Mouse (Mus musculus) liver, postnatal 0 days (tissue): ENCODE measurements around the gene Tfap2c. TPM values are rescaled to one million over a fixed set of nuclear protein-coding genes. Genes with fewer than 3 reads are reported as not detected.

Experiments used
- ATAC-seq: fragments of 200-750 bp; cut with Nextera tagmentation; 2 replicates; pipeline ENCODE4 v1.8.0; 2017; ENCODE audit warnings: mild to moderate bottlenecking, moderate library complexity
- DNase-seq: peaks from one replicate; pipeline ENCODE4 v3.0.0-alpha.2; 2016
- H3K27ac ChIP-seq: fragments of 300-500 bp; sonication (generic); 2 replicates; pipeline ENCODE4 v1.5.1; 2014; ENCODE audit warnings: antibody characterized with exemption, moderate library complexity, mild to moderate bottlenecking, low read depth
- H3K27me3 ChIP-seq: fragments of 300-500 bp; sonication (generic); 2 replicates; pipeline ENCODE4 v1.6.1; 2014; ENCODE audit warnings: low read length, control low read depth, mixed read lengths; ENCODE audit not compliant: insufficient read depth
- H3K36me3 ChIP-seq: fragments of 300-500 bp; sonication (generic); replicated peaks from 2 replicates; pipeline ENCODE4 v1.6.1; 2014; ENCODE audit warnings: mild to moderate bottlenecking, control low read depth, low read length, moderate library complexity, mixed read lengths; ENCODE audit not compliant: insufficient read depth
- H3K4me1 ChIP-seq: fragments of 300-500 bp; sonication (generic); 2 replicates; pipeline ENCODE4 v1.6.1; 2014; ENCODE audit warnings: antibody characterized with exemption, mild to moderate bottlenecking, control low read depth; ENCODE audit not compliant: insufficient read depth
- H3K4me2 ChIP-seq: fragments of 300-500 bp; sonication (generic); 2 replicates; pipeline ENCODE4 v1.6.1; 2014; ENCODE audit warnings: low read depth, mild to moderate bottlenecking, low read length, moderate library complexity, mixed read lengths
- H3K4me3 ChIP-seq: fragments of 300-500 bp; sonication (generic); 2 replicates; pipeline ENCODE4 v1.5.1; 2014; ENCODE audit warnings: low read depth, low read length
- H3K9ac ChIP-seq: fragments of 300-500 bp; sonication (generic); replicated peaks from 2 replicates; pipeline ENCODE4 v1.6.1; 2014; ENCODE audit warnings: mild to moderate bottlenecking, moderate library complexity
- H3K9me3 ChIP-seq: fragments of 300-500 bp; sonication (generic); 2 replicates; pipeline ENCODE4 v1.6.1; 2016; ENCODE audit warnings: mild to moderate bottlenecking, control low read depth, low read length, mixed read lengths
- CTCF ChIP-seq: sonication (generic); IDR thresholded peaks from 2 replicates; pipeline ENCODE4 v1.5.1; 2016; ENCODE audit warnings: antibody characterized with exemption, low read depth
- EP300 ChIP-seq: IDR thresholded peaks from 2 replicates; pipeline ENCODE4 v1.6.1; 2016; ENCODE audit warnings: antibody characterized with exemption, low read depth, mild to moderate bottlenecking
- WGBS: fragments of 180-500 bp; shearing (Covaris S2); extraction: QIAGEN DNeasy Blood & Tissue Kit; methylation state at CpG from one replicate; pipeline ENCODE4 v1.1.7; 2014; ENCODE audit not compliant: insufficient replicate concordance; 5-methylcytosine and 5-hydroxymethylcytosine counted together
- polyA plus RNA-seq: library from polyadenylated mRNA; unstranded; fragments of >200 nt; fragmentation: Nextera tagmentation; extraction: Ambion mirVana; gene quantifications from 2 replicates; pipeline ENCODE4 v1.2.1, GENCODE M21; 2015

Tfap2c gene
- polyA plus RNA-seq, 1 experiment from 2014 or later = not detected

- ATAC-seq (no peak), DNase-seq (no peak)
- WGBS = 11% methylated on average over 6 of the region's 6 CpGs
- no peaks in the 10 kb centered on the region for H3K36me3 ChIP-seq
- H3K4me3 ChIP-seq = no peak overlapping the region
- H3K9ac ChIP-seq = no peak overlapping the region
- TF ChIP-seq CTCF = no peak
- TF ChIP-seq EP300 = no peak
- peaks cover 60% of the 10 kb centered on the region for H3K27me3 ChIP-seq
- peaks cover 2% of the 10 kb centered on the region for H3K9me3 ChIP-seq
- no peak overlapping the region for H3K4me2 ChIP-seq
- peaks cover 5% of the 10 kb centered on the region; the same call in 1 of the 2 replicates for H3K4me1 ChIP-seq
- no peak overlapping the region for H3K27ac ChIP-seq
Observed at GRCm38 (mm10) chr2:172544601-172545127, 4.7 kb upstream of the Tfap2c start.

- no peak overlapping the region for H3K4me2 ChIP-seq
- TF ChIP-seq EP300 = no peak
- TF ChIP-seq CTCF = no peak
- no peaks in the 10 kb centered on the region; the same call in 1 of the 2 replicates for H3K9me3 ChIP-seq
- H3K36me3 ChIP-seq = no peaks in the 10 kb centered on the region
- 7% methylated on average over 35 of the region's 35 CpGs for WGBS
- DNase-seq (no peak), ATAC-seq (no peak)
- H3K9ac ChIP-seq = no peak overlapping the region
- no peak overlapping the region for H3K4me3 ChIP-seq
- H3K4me1 ChIP-seq = peaks cover 7% of the 10 kb centered on the region; the same call in 1 of the 2 replicates
- no peak overlapping the region for H3K27ac ChIP-seq
- peaks cover 70% of the 10 kb centered on the region for H3K27me3 ChIP-seq
Observed at GRCm38 (mm10) chr2:172545592-172546235, 3.7 kb upstream of the Tfap2c start.

GRCm38 (mm10) chr2:172546551-172546950 is 2.8 kb upstream of the Tfap2c start:
- no peak overlapping the region for H3K9ac ChIP-seq
- DNase-seq = no peak
- 15% methylated on average over 16 of the region's 16 CpGs for WGBS
- peaks cover 79% of the 10 kb centered on the region for H3K27me3 ChIP-seq
- no peak for TF ChIP-seq EP300
- no peak for TF ChIP-seq CTCF
- no peak overlapping the region for H3K27ac ChIP-seq
- H3K9me3 ChIP-seq = no peaks in the 10 kb centered on the region
- no peaks in the 10 kb centered on the region for H3K36me3 ChIP-seq
- no peak overlapping the region for H3K4me3 ChIP-seq
- peaks cover 10% of the 10 kb centered on the region; the same call in 1 of the 2 replicates for H3K4me1 ChIP-seq
- ATAC-seq = no peak
- H3K4me2 ChIP-seq = no peak overlapping the region

DNA sequence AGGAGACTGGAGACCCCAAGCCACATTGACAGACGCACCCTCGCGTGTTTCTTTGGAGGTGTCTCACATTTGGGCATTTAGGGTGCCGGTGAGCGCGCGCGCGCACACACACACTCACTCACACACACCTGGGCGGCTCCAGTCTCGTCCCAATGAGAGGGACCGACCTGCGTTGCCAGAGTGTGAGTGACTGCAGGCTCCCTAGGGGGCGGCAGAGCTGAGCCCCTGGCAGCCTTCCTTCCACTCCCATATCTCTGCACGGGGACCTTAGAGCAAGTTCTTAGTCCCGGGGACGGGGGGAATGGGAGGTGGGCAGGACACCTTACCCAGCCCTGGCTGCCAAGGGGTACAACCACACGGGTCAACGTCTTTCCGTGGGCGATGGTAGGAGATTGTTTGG is 2.3 kb upstream of the Tfap2c start:
- Histone ChIP-seq H3K36me3 (no peaks in the 10 kb centered on the region), H3K9me3 (no peaks in the 10 kb centered on the region), H3K9ac (no peak overlapping the region), H3K4me3 (no peak overlapping the region), H3K27me3 (peaks cover 84% of the 10 kb centered on the region), H3K4me1 (peaks cover 10% of the 10 kb centered on the region; the same call in 1 of the 2 replicates), H3K27ac (no peak overlapping the region), H3K4me2 (no peak overlapping the region)
- no peak for ATAC-seq
- DNase-seq = peak; percentile 36
- TF ChIP-seq CTCF = peak; percentile 58
- no peak for TF ChIP-seq EP300
- WGBS = 1% methylated on average over 21 of the region's 21 CpGs

- 4% methylated on average over 27 of the region's 27 CpGs for WGBS
- H3K4me3 ChIP-seq = no peak overlapping the region
- H3K4me1 ChIP-seq = peaks cover 10% of the 10 kb centered on the region; the same call in 1 of the 2 replicates
- TF ChIP-seq EP300 (no peak), CTCF (no peak)
- ATAC-seq (no peak), DNase-seq (no peak)
- H3K4me2 ChIP-seq = no peak overlapping the region
- H3K27ac ChIP-seq = no peak overlapping the region
- no peak overlapping the region for H3K9ac ChIP-seq
- no peaks in the 10 kb centered on the region for H3K9me3 ChIP-seq
- H3K27me3 ChIP-seq = peaks cover 93% of the 10 kb centered on the region
- H3K36me3 ChIP-seq = no peaks in the 10 kb centered on the region
Observed at GRCm38 (mm10) chr2:172547807-172548586, 1.4 kb upstream of the Tfap2c start.

DNA sequence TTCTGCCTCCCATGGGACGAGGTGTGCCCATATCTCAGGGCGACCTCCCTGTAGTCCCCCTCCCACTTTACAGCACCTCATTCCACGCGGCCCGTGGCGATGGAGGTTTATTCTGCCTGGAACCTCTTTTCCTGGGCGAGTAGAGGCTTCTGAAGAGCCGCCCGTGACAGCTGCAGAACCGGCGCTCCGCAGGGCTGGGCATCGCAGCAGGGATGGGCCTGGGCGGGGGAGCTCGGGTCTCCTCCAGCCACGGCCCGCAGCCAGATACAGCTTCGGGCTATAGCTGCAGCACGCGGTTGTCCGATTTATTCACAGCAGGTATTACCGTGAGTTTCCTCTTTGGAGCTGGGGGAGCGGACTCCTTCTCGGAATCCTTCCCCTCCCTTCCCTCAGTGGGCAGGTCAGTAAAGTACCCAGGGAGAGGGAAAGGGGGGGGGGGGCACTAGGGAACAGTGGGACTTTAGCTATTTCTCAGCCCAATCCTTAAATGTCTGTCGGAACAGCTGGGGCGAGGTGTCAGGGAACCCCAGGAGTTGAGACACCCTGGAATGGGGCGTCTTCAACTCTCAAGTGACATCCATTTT is 629 bp upstream of the Tfap2c start:
- TF ChIP-seq EP300 = no peak
- TF ChIP-seq CTCF = no peak
- ATAC-seq = no peak
- H3K9me3 ChIP-seq = no peaks in the 10 kb centered on the region
- no peak for DNase-seq
- peaks cover 10% of the 10 kb centered on the region; the same call in 1 of the 2 replicates for H3K4me1 ChIP-seq
- 3% methylated on average over 27 of the region's 27 CpGs for WGBS
- H3K36me3 ChIP-seq = no peaks in the 10 kb centered on the region
- peaks cover 99% of the 10 kb centered on the region for H3K27me3 ChIP-seq
- H3K4me2 ChIP-seq = no peak overlapping the region
- H3K4me3 ChIP-seq = no peak overlapping the region
- H3K9ac ChIP-seq = no peak overlapping the region
- no peak overlapping the region for H3K27ac ChIP-seq
